Mouse (Mus musculus) testis, adult 2 months (tissue): ENCODE data around the gene Gm16253.

Source experiments
- CTCF ChIP-seq: fragments of 200-500 bp; IDR thresholded peaks from 2 replicates; pipeline ENCODE4 v1.5.1; 2012; ENCODE audit warnings: low read depth, mild to moderate bottlenecking, inconsistent platforms, low read length, moderate library complexity; ENCODE audit not compliant: control insufficient read depth, insufficient read depth, insufficient replicate concordance
- POLR2A ChIP-seq: fragments of 200-500 bp; IDR thresholded peaks from 2 replicates; pipeline ENCODE4 v1.6.1; 2012; ENCODE audit warnings: low read depth, mild to moderate bottlenecking, inconsistent platforms, low read length, moderate library complexity; ENCODE audit not compliant: control insufficient read depth

- no peak for TF ChIP-seq CTCF
- no peak for TF ChIP-seq POLR2A
Observed at GRCm38 (mm10) chr3:96559911-96560850, 16.6 kb upstream of the Gm16253 start.
